Mouse (Mus musculus) embryonic facial prominence, embryonic 12.5 days (tissue): ENCODE data around the gene Mad2l2. TPM values are rescaled to one million over a fixed set of nuclear protein-coding genes. Genes with fewer than 3 reads are reported as not detected.

Experiments used
- ATAC-seq: fragments of 200-750 bp; cut with Nextera tagmentation; 2 replicates; pipeline ENCODE4 v1.8.0; 2017; ENCODE audit not compliant: insufficient number of reproducible peaks, insufficient read depth, low FRiP score, low TSS enrichment
- H3K27ac ChIP-seq: fragments of 300-500 bp; sonication (generic); 2 replicates; pipeline ENCODE4 v1.5.1; 2016; ENCODE audit warnings: mild to moderate bottlenecking
- H3K27me3 ChIP-seq: fragments of 300-500 bp; sonication (generic); 2 replicates; pipeline ENCODE4 v1.6.1; 2016; ENCODE audit warnings: mild to moderate bottlenecking, moderate library complexity
- H3K36me3 ChIP-seq: fragments of 300-500 bp; sonication (generic); 2 replicates; pipeline ENCODE4 v1.6.1; 2016; ENCODE audit warnings: mild to moderate bottlenecking
- H3K4me1 ChIP-seq: fragments of 300-500 bp; sonication (generic); 2 replicates; pipeline ENCODE4 v1.6.1; 2016
- H3K4me2 ChIP-seq: fragments of 300-500 bp; sonication (generic); replicated peaks from 2 replicates; pipeline ENCODE4 v1.6.1; 2016; ENCODE audit warnings: mild to moderate bottlenecking, moderate library complexity
- H3K4me3 ChIP-seq: fragments of 300-500 bp; sonication (generic); 2 replicates; pipeline ENCODE4 v1.5.1; 2016; ENCODE audit warnings: mild to moderate bottlenecking
- H3K9ac ChIP-seq: fragments of 300-500 bp; sonication (generic); 2 replicates; pipeline ENCODE4 v1.6.1; 2016; ENCODE audit warnings: mild to moderate bottlenecking, moderate library complexity
- H3K9me3 ChIP-seq: fragments of 300-500 bp; sonication (generic); 2 replicates; pipeline ENCODE4 v1.6.1; 2016; ENCODE audit warnings: mild to moderate bottlenecking, moderate library complexity
- WGBS: fragments of 180-500 bp; shearing (Covaris S2); methylation state at CpG from one replicate; pipeline ENCODE4 v1.1.7; 2016; 5-methylcytosine and 5-hydroxymethylcytosine counted together
- polyA plus RNA-seq: library from polyadenylated mRNA; unstranded; fragments of >200 nt; fragmentation: Nextera tagmentation; extraction: Ambion mirVana; gene quantifications from 2 replicates; pipeline ENCODE4 v1.2.1, GENCODE M21; 2016

Gene Mad2l2
- polyA plus RNA-seq, 1 experiment from 2014 or later, result 80.2 TPM

GRCm38 (mm10) chr4:148089166-148089565 is 41.0 kb upstream of the Mad2l2 start:
- 51% methylated on average over 4 of the region's 4 CpGs for WGBS
- Histone ChIP-seq H3K9me3 (no peaks in the 10 kb centered on the region), H3K9ac (no peak overlapping the region), H3K27ac (no peak overlapping the region), H3K4me2 (no peak overlapping the region), H3K4me3 (no peak overlapping the region), H3K36me3 (no peaks in the 10 kb centered on the region), H3K4me1 (peaks cover 22% of the 10 kb centered on the region; the same call in 1 of the 2 replicates), H3K27me3 (no peaks in the 10 kb centered on the region)
- ATAC-seq, result no peak

GRCm38 (mm10) chr4:148091181-148091580 is 39.0 kb upstream of the Mad2l2 start:
- Histone ChIP-seq H3K4me1 (peaks cover 14% of the 10 kb centered on the region; the same call in 1 of the 2 replicates), H3K9me3 (no peaks in the 10 kb centered on the region), H3K36me3 (no peaks in the 10 kb centered on the region), H3K4me3 (no peak overlapping the region), H3K4me2 (no peak overlapping the region), H3K27ac (no peak overlapping the region), H3K27me3 (no peaks in the 10 kb centered on the region), H3K9ac (no peak overlapping the region)
- no peak for ATAC-seq
- 88% methylated on average over 1 of the region's 1 CpGs for WGBS

DNA sequence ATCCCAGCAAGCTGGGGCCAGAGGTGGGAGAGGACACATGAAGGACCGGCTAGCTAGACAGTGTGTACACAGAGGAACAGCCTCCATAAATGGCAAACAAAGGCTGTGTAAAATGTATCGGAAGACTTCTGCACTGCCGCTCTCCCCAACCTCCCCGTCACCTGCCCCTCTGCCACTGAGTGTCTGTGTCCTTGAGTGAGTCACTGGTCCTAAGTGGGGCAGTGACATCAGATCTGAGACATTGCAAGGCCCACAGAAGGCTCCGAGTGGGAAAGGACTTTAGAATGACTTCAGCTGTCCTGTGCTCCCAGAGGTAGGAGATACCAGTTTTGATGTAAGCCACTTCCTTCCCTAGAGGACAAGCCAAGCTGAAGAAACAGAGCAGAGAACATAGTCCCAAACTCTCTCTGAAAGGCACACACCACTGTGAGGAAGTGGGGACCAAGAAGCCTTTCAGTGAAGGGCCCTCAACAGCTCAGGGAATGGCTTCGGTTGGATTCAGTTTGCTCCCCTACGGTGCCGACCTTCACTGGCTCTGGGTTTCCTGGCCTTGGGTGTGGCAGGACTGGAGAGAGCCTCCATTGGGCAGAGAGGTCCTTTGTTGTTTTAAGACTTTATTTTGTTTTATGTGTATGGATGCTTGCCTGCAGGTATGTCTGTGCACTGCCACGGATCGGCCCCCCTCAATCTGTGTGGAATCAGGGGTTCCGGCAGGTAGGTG is 37.5 kb upstream of the Mad2l2 start:
- 89% methylated on average over 11 of the region's 11 CpGs for WGBS
- no peak overlapping the region for H3K9ac ChIP-seq
- no peaks in the 10 kb centered on the region for H3K27me3 ChIP-seq
- H3K4me1 ChIP-seq, result peaks cover 4% of the 10 kb centered on the region; the same call in 1 of the 2 replicates
- no peak overlapping the region for H3K27ac ChIP-seq
- H3K4me2 ChIP-seq, result no peak overlapping the region
- H3K4me3 ChIP-seq, result no peak overlapping the region
- no peaks in the 10 kb centered on the region for H3K9me3 ChIP-seq
- ATAC-seq, result no peak
- H3K36me3 ChIP-seq, result no peaks in the 10 kb centered on the region

DNA sequence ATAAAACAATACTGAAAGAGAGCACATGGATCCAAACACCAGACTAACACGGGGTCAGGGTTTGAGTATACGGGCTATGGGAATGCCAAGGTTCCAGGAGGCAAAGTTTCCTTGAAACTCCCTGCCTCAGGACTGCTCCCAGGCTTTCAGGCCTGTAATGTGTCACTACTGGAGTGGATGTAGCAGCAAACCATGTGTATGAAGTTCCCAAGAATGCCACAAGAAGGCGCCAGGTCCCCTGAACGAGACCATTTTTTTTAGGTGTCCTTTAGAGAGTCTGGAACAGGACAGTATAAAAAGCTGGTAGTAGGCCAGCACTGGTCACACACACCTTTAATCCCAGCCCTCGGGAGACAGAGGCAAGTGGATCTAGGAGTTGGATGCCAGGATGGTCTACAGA is 36.0 kb upstream of the Mad2l2 start:
- no peak overlapping the region for H3K4me3 ChIP-seq
- no peaks in the 10 kb centered on the region for H3K9me3 ChIP-seq
- 92% methylated on average over 5 of the region's 5 CpGs for WGBS
- no peak overlapping the region for H3K27ac ChIP-seq
- H3K4me2 ChIP-seq, result no peak overlapping the region
- no peak for ATAC-seq
- no peaks in the 10 kb centered on the region for H3K4me1 ChIP-seq
- no peaks in the 10 kb centered on the region for H3K36me3 ChIP-seq
- no peak overlapping the region for H3K9ac ChIP-seq
- no peaks in the 10 kb centered on the region for H3K27me3 ChIP-seq

DNA sequence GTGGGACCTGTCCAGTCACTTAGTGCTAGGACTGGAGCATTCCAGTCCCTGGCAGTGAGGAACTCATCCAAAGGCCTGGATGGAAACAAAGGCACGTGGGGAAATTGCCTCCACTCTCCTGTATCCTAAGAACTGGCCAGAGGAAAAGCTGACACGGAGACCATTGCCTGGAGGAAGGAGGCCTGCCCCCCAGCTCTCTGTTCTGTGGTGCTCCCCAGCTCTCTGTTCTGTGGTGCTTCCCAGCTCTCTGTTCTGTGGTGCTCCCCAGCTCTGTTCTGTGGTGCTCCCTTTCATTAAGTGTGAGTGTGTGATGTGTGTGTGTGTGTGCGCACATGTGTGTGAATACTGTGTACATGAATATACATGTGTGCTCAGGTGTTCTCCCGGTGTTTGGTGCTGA is 35.1 kb upstream of the Mad2l2 start:
- Histone ChIP-seq H3K27ac (no peak overlapping the region), H3K9ac (no peak overlapping the region), H3K9me3 (no peaks in the 10 kb centered on the region), H3K4me3 (no peak overlapping the region), H3K27me3 (no peaks in the 10 kb centered on the region), H3K4me1 (no peaks in the 10 kb centered on the region), H3K36me3 (no peaks in the 10 kb centered on the region), H3K4me2 (no peak overlapping the region)
- WGBS, result 81% methylated on average over 4 of the region's 4 CpGs
- ATAC-seq, result no peak

GRCm38 (mm10) chr4:148097936-148098335 is 32.2 kb upstream of the Mad2l2 start:
- ATAC-seq, result no peak
- Histone ChIP-seq H3K4me1 (peaks cover 5% of the 10 kb centered on the region), H3K27ac (no peak overlapping the region), H3K9me3 (no peaks in the 10 kb centered on the region), H3K4me2 (no peak overlapping the region), H3K27me3 (no peaks in the 10 kb centered on the region), H3K4me3 (no peak overlapping the region), H3K9ac (no peak overlapping the region), H3K36me3 (no peaks in the 10 kb centered on the region)
- WGBS, result 93% methylated on average over 2 of the region's 2 CpGs

DNA sequence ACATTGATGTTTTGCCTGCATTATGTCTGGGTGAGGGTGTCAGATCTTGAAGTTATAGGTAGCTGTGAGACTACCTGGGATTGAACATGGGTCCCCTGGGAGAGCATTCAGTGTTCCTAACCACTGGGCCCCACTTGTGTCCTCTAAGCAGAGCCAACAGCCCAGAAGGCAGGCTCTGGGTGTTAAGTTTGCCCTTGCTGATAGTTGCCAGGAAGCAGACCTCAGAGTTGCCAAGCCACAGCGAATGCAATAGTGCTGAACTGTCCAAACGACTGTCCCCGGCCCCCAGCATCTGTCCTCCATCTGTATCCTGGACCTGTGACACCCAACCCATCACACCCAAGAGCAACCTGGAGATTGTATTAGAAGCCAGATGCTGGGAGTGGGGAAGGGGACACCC is 31.5 kb upstream of the Mad2l2 start:
- Histone ChIP-seq H3K9me3 (no peaks in the 10 kb centered on the region), H3K4me3 (no peak overlapping the region), H3K4me1 (peaks cover 5% of the 10 kb centered on the region), H3K27me3 (no peaks in the 10 kb centered on the region), H3K4me2 (no peak overlapping the region), H3K9ac (no peak overlapping the region), H3K27ac (no peak overlapping the region), H3K36me3 (no peaks in the 10 kb centered on the region)
- WGBS, result 84% methylated on average over 3 of the region's 3 CpGs
- ATAC-seq, result no peak

DNA sequence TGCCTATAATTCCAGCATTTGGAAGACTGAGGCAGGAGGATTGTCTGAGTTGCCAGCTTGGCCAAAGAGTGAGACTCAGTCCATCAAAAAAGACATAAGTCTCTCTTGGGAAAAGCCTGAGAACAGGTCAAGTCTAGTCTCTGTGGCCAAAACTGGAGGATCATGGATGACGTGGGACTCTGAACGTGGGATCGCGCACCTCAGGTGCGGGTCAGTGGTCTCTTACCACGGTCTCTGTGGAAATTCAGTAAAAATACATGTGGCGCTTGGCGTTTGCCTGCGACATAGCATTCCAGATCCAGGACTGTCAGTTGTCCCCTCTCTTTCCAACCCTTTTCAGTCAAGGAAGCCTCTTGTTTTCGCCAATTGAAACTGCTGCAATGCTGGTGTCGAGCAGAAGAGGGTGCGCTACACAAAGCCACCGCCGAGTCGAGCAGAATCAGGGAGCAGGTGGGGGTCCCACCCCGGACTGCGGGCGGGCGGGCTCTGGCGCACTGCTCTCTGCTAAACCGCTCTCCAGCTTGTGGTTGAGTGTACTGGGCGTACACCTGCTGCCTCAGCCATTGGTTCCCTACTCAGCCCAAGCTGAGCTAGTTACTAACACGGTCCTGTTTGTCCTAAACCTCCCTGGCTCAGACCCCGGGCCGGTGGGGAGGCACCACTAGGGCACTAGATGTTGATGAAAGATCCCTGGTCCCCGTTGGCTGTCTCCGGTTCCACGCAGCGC is 28.2 kb upstream of the Mad2l2 start:
- Histone ChIP-seq H3K27ac (no peak overlapping the region), H3K9ac (peak overlapping the region; percentile 24; the same call in 1 of the 2 replicates)

GRCm38 (mm10) chr4:148104146-148104545 is 26.0 kb upstream of the Mad2l2 start:
- no peak overlapping the region for H3K4me2 ChIP-seq
- H3K27ac ChIP-seq, result no peak overlapping the region
- ATAC-seq, result no peak
- H3K4me3 ChIP-seq, result no peak overlapping the region
- no peaks in the 10 kb centered on the region; the same call in 1 of the 2 replicates for H3K36me3 ChIP-seq
- H3K9me3 ChIP-seq, result no peaks in the 10 kb centered on the region
- H3K9ac ChIP-seq, result no peak overlapping the region
- H3K27me3 ChIP-seq, result no peaks in the 10 kb centered on the region; the same call in 1 of the 2 replicates
- peaks cover 9% of the 10 kb centered on the region for H3K4me1 ChIP-seq
- 80% methylated on average over 3 of the region's 3 CpGs for WGBS

More for the DNA sequence above, 28.2 kb upstream of the Mad2l2 start:
- Histone ChIP-seq H3K36me3 (no peaks in the 10 kb centered on the region), H3K4me2 (peak overlapping the region; percentile 49), H3K4me1 (peaks cover 5% of the 10 kb centered on the region), H3K4me3 (peak overlapping the region; percentile 21), H3K27me3 (no peaks in the 10 kb centered on the region), H3K9me3 (no peaks in the 10 kb centered on the region)
- peak; percentile 85 for ATAC-seq
- WGBS, result 18% methylated on average over 29 of the region's 29 CpGs

GRCm38 (mm10) chr4:148107621-148108291 is 22.4 kb upstream of the Mad2l2 start:
- H3K27ac ChIP-seq, result no peak overlapping the region
- 63% methylated on average over 22 of the region's 22 CpGs for WGBS

GRCm38 (mm10) chr4:148108565-148109100 is 21.6 kb upstream of the Mad2l2 start:
- Histone ChIP-seq H3K9me3 (no peaks in the 10 kb centered on the region), H3K9ac (no peak overlapping the region), H3K27ac (no peak overlapping the region), H3K4me3 (no peak overlapping the region), H3K36me3 (no peaks in the 10 kb centered on the region; the same call in 1 of the 2 replicates), H3K27me3 (no peaks in the 10 kb centered on the region; the same call in 1 of the 2 replicates), H3K4me1 (0 out of 2 replicates have a peak, but pooled peaks cover 4% of the 10 kb centered on the region), H3K4me2 (no peak overlapping the region)
- 69% methylated on average over 7 of the region's 7 CpGs for WGBS
- ATAC-seq, result no peak

More at GRCm38 (mm10) chr4:148107621-148108291, 22.4 kb upstream of the Mad2l2 start:
- Histone ChIP-seq H3K4me3 (no peak overlapping the region), H3K9ac (no peak overlapping the region; the same call in 1 of the 2 replicates), H3K4me2 (no peak overlapping the region), H3K4me1 (0 out of 2 replicates have a peak, but pooled peaks cover 4% of the 10 kb centered on the region), H3K36me3 (no peaks in the 10 kb centered on the region; the same call in 1 of the 2 replicates), H3K9me3 (no peaks in the 10 kb centered on the region), H3K27me3 (no peaks in the 10 kb centered on the region; the same call in 1 of the 2 replicates)
- no peak for ATAC-seq
